Mouse (Mus musculus) c-Kit-positive CD71-positive TER-119-negative erythroid progenitor cells, embryonic 14.5 days (primary cell): Measurements from ENCODE around the gene Dpp4.

Experiments used
- DNase-seq: peaks from one replicate; pipeline ENCODE4 v3.0.0-alpha.2; 2013; ENCODE audit warnings: low read depth

The Dpp4 gene

GRCm38 (mm10) chr2:62412081-62412821 lies at the start of gene Dpp4:
Gene Dpp4, minus strand, starts transcription at chr2:62412231.
- no peak for DNase-seq

- no peak for DNase-seq
Measured at GRCm38 (mm10) chr2:62460815-62461450, 48.9 kb upstream of the Dpp4 start.

GRCm38 (mm10) chr2:62460231-62460710 lies 48.2 kb upstream of the Dpp4 start:
- DNase-seq, result no peak

GRCm38 (mm10) chr2:62459241-62460174 lies 47.5 kb upstream of the Dpp4 start:
- DNase-seq, result no peak

- peak; percentile 30 for DNase-seq
Measured at GRCm38 (mm10) chr2:62458070-62458469, 46.0 kb upstream of the Dpp4 start.

- no peak for DNase-seq
Measured at GRCm38 (mm10) chr2:62454991-62455390, 43.0 kb upstream of the Dpp4 start.

GRCm38 (mm10) chr2:62454033-62454432 lies 42.0 kb upstream of the Dpp4 start:
- DNase-seq, result no peak

- no peak for DNase-seq
Measured at GRCm38 (mm10) chr2:62450364-62450763, 38.3 kb upstream of the Dpp4 start.

GRCm38 (mm10) chr2:62449692-62450346 lies 37.8 kb upstream of the Dpp4 start:
- DNase-seq, result no peak

- peak; percentile 36 for DNase-seq
Measured at GRCm38 (mm10) chr2:62440802-62441544, 28.9 kb upstream of the Dpp4 start.

GRCm38 (mm10) chr2:62440083-62440482 lies 28.1 kb upstream of the Dpp4 start:
- DNase-seq, result peak; percentile 15

- DNase-seq, result no peak
Measured at GRCm38 (mm10) chr2:62431245-62431795, 19.3 kb upstream of the Dpp4 start.

GRCm38 (mm10) chr2:62425941-62426340 lies 13.9 kb upstream of the Dpp4 start:
- no peak for DNase-seq

GRCm38 (mm10) chr2:62423343-62423776 lies 11.3 kb upstream of the Dpp4 start:
- DNase-seq, result no peak

- no peak for DNase-seq
Measured at GRCm38 (mm10) chr2:62422515-62423342, 10.7 kb upstream of the Dpp4 start.

GRCm38 (mm10) chr2:62421229-62421628 lies 9.2 kb upstream of the Dpp4 start:
- DNase-seq, result no peak

- DNase-seq, result no peak
Measured at GRCm38 (mm10) chr2:62420045-62420444, 8.0 kb upstream of the Dpp4 start.

GRCm38 (mm10) chr2:62417233-62417632 lies 5.2 kb upstream of the Dpp4 start:
- no peak for DNase-seq

- no peak for DNase-seq
Measured at GRCm38 (mm10) chr2:62411211-62412080, 585 bp downstream of the Dpp4 start.
